Mouse (Mus musculus) hindbrain, embryonic 12.5 days (tissue): ENCODE data around the gene Samt3. TPM values are rescaled to one million over a fixed set of nuclear protein-coding genes. Genes with fewer than 3 reads are reported as not detected.

ENCODE experiments used
- ATAC-seq: fragments of 200-750 bp; cut with Nextera tagmentation; 2 replicates; pipeline ENCODE4 v1.8.0; 2017; ENCODE audit warnings: moderate TSS enrichment; ENCODE audit not compliant: low FRiP score
- H3K27ac ChIP-seq: fragments of 300-500 bp; sonication (generic); 2 replicates; pipeline ENCODE4 v1.5.1; 2016; ENCODE audit warnings: mild to moderate bottlenecking
- H3K27me3 ChIP-seq: fragments of 300-500 bp; sonication (generic); 2 replicates; pipeline ENCODE4 v1.6.1; 2016; ENCODE audit warnings: mild to moderate bottlenecking
- H3K36me3 ChIP-seq: fragments of 300-500 bp; sonication (generic); 2 replicates; pipeline ENCODE4 v1.6.1; 2016; ENCODE audit warnings: mild to moderate bottlenecking
- H3K4me1 ChIP-seq: fragments of 300-500 bp; sonication (generic); 2 replicates; pipeline ENCODE4 v1.6.1; 2016
- H3K4me2 ChIP-seq: fragments of 300-500 bp; sonication (generic); replicated peaks from 2 replicates; pipeline ENCODE4 v1.6.1; 2016; ENCODE audit warnings: mild to moderate bottlenecking
- H3K4me3 ChIP-seq: fragments of 300-500 bp; sonication (generic); 2 replicates; pipeline ENCODE4 v1.5.1; 2016; ENCODE audit warnings: mild to moderate bottlenecking
- H3K9ac ChIP-seq: fragments of 300-500 bp; sonication (generic); 2 replicates; pipeline ENCODE4 v1.6.1; 2016; ENCODE audit warnings: mild to moderate bottlenecking, moderate library complexity
- H3K9me3 ChIP-seq: fragments of 300-500 bp; sonication (generic); replicated peaks from 2 replicates; pipeline ENCODE4 v1.6.1; 2016; ENCODE audit warnings: mild to moderate bottlenecking
- WGBS: fragments of 180-500 bp; shearing (Covaris S2); methylation state at CpG from one replicate; pipeline ENCODE4 v1.1.7; 2016; 5-methylcytosine and 5-hydroxymethylcytosine counted together
- polyA plus RNA-seq: library from polyadenylated mRNA; unstranded; fragments of >200 nt; fragmentation: Nextera tagmentation; extraction: Ambion mirVana; gene quantifications from 2 replicates; pipeline ENCODE4 v1.2.1, GENCODE M21; 2016

Gene Samt3
- not detected in 2 replicates for polyA plus RNA-seq

DNA sequence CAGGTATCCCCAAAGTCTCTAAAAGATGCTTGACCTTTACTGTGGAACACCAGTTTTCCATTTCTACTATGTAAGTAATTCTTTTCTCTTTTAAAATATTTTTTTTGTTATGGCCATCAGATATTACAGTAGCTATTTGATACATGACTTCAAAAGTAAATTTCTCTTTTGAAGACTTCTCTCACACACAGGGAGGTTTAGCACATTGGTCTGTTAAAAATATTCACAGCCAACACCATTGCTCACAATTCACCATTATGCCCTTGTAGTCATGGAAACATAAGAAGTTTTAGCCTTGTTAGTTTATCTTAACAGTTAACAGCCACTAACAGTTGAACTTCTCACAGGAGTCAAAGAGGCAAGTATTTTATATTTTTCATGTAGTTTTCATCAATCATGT is at the start of gene Samt3:
TSS of gene Samt3 (plus strand) at position 301 of the 400 bp plus-strand sequence.
- no peak for ATAC-seq
- no peaks in the 10 kb centered on the region for H3K27me3 ChIP-seq
- no peak within 1 kb of the TSS for H3K27ac ChIP-seq
- no peak within 1 kb of the TSS for H3K4me3 ChIP-seq
- H3K4me1 ChIP-seq, result no peaks in the 10 kb centered on the region
- no peak within 1 kb of the TSS for H3K4me2 ChIP-seq
- H3K9me3 ChIP-seq, result no peaks in the 10 kb centered on the region
- H3K36me3 ChIP-seq, result no peaks in the 10 kb centered on the region
- H3K9ac ChIP-seq, result no peak within 1 kb of the TSS

GRCm38 (mm10) chrX:86016591-86016990 is 27.4 kb upstream of the Samt3 start:
- no peaks in the 10 kb centered on the region for H3K4me1 ChIP-seq
- no peak overlapping the region for H3K4me3 ChIP-seq
- no peaks in the 10 kb centered on the region for H3K9me3 ChIP-seq
- ATAC-seq, result no peak
- no peak overlapping the region for H3K27ac ChIP-seq
- no peaks in the 10 kb centered on the region for H3K36me3 ChIP-seq
- H3K27me3 ChIP-seq, result no peaks in the 10 kb centered on the region
- no peak overlapping the region for H3K9ac ChIP-seq
- WGBS, result 32% methylated on average over 1 of the region's 1 CpGs
- H3K4me2 ChIP-seq, result no peak overlapping the region

GRCm38 (mm10) chrX:86088672-86089071 is 44.7 kb downstream of the Samt3 start:
- Histone ChIP-seq H3K9ac (no peak overlapping the region), H3K4me1 (no peaks in the 10 kb centered on the region), H3K36me3 (no peaks in the 10 kb centered on the region), H3K4me2 (no peak overlapping the region), H3K27me3 (no peaks in the 10 kb centered on the region), H3K4me3 (no peak overlapping the region), H3K27ac (no peak overlapping the region), H3K9me3 (no peaks in the 10 kb centered on the region)
- 88% methylated on average over 1 of the region's 1 CpGs for WGBS
- no peak for ATAC-seq

Other genes starting within 250 kb of the Samt3 start
- 0.12 TPM in 1 of 2 replicates, not detected in the other for gene 5430427O19Rik, start 173.8 kb upstream of the Samt3 start, polyA plus RNA-seq
- gene Nr0b1, start 147.6 kb downstream of the Samt3 start, polyA plus RNA-seq, result 0.19 and 0.29 TPM in 2 replicates